Mouse (Mus musculus): ENCODE measurements around the gene Chst10. TPM values are rescaled to one million over a fixed set of nuclear protein-coding genes. Genes with fewer than 3 reads are reported as not detected.

The Chst10 gene
- polyA plus RNA-seq, 1 experiment, result 3.2 TPM

- TF ChIP-seq CTCF (IDR thresholded peaks at IDR 0.05; ENCODE audit: extremely low read depth, insufficient read depth, insufficient read length, insufficient replicate concordance), result no peak
- TF ChIP-seq POLR2A (IDR thresholded peaks at IDR 0.05; ENCODE audit: low read depth, low read length), result no peak
- Histone ChIP-seq H3K36me3 (ENCODE audit: control insufficient read depth, insufficient read depth, low read length) (peaks cover 2% of the 10 kb centered on the region), H3K4me1 (ENCODE audit: control insufficient read depth, insufficient read depth, insufficient read length) (no peaks in the 10 kb centered on the region), H3K27me3 (ENCODE audit: control insufficient read depth, insufficient read depth, low read length) (no peaks in the 10 kb centered on the region), H3K4me3 (ENCODE audit: extremely low read depth, insufficient read depth, insufficient read length) (no peak overlapping the region), H3K27ac (ENCODE audit: insufficient read depth, low read length) (no peak overlapping the region)
- DNase-seq (ENCODE audit: low read depth in 1 of 2, low spot score in 2 of 2), result no peak
- WGBS, result 96% methylated on average over 6 of the region's 6 CpGs
These were observed 26.1 kb downstream of the Chst10 start for GRCm38 (mm10) chr1:38871834-38872233.

DNA sequence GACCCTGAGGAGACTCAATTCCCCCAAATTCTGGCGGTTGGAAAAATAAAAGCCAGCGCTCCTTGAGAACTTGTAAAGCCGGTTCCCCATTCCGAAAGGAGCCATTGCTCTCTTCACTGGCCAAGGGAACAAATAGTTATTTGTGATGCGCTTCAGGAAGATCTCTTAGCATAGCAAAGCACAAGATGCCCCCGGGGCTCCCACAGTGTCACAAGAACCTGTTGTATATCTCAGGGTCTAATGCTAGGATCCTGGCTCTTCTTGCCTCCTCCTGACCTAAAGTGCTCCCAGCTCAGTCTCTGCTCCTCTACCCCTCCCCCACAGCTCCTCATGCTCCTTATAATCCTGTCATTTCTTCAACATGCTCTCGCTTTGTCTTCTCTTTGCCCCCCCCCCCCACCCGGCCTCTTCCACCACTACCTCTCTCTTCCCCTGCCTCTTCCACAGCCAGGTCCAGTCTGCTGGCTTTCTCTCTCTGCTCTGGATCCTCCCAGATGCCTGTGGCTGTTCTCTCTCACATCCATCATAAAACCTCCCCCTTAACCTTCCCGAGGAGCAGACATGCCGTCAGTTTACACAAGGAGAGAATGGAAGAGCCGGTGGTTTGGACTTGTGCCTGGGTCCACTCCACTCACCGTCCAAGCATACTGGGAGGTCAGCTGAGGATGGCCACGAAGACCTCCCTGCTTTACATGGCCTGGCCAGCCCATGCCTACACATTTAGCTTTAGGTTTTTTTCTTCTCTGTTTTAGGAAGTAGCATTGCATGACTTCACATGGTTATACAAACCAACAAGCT, 28.4 kb downstream of the Chst10 start:
- no peak for DNase-seq (ENCODE audit: low read depth in 1 of 2, low spot score in 2 of 2)
- H3K27ac ChIP-seq (ENCODE audit: insufficient read depth, low read length), result no peak overlapping the region
- TF ChIP-seq POLR2A (IDR thresholded peaks at IDR 0.05; ENCODE audit: low read depth, low read length) (no peak), CTCF (IDR thresholded peaks at IDR 0.05; ENCODE audit: extremely low read depth, insufficient read depth, insufficient read length, insufficient replicate concordance) (no peak)
- no peaks in the 10 kb centered on the region for H3K27me3 ChIP-seq (ENCODE audit: control insufficient read depth, insufficient read depth, low read length)
- no peak overlapping the region for H3K4me3 ChIP-seq (ENCODE audit: extremely low read depth, insufficient read depth, insufficient read length)
- 86% methylated on average over 13 of the region's 13 CpGs for WGBS
- peaks cover 2% of the 10 kb centered on the region for H3K36me3 ChIP-seq (ENCODE audit: control insufficient read depth, insufficient read depth, low read length)
- H3K4me1 ChIP-seq (ENCODE audit: control insufficient read depth, insufficient read depth, insufficient read length), result no peaks in the 10 kb centered on the region

- TF ChIP-seq POLR2A (IDR thresholded peaks at IDR 0.05; ENCODE audit: low read depth, low read length) (no peak), CTCF (IDR thresholded peaks at IDR 0.05; ENCODE audit: extremely low read depth, insufficient read depth, insufficient read length, insufficient replicate concordance) (no peak)
- Histone ChIP-seq H3K27ac (ENCODE audit: insufficient read depth, low read length) (no peak overlapping the region), H3K36me3 (ENCODE audit: control insufficient read depth, insufficient read depth, low read length) (peaks cover 2% of the 10 kb centered on the region), H3K4me3 (ENCODE audit: extremely low read depth, insufficient read depth, insufficient read length) (no peak overlapping the region), H3K4me1 (ENCODE audit: control insufficient read depth, insufficient read depth, insufficient read length) (no peaks in the 10 kb centered on the region), H3K27me3 (ENCODE audit: control insufficient read depth, insufficient read depth, low read length) (no peaks in the 10 kb centered on the region)
- 94% methylated on average over 5 of the region's 5 CpGs for WGBS
- DNase-seq (ENCODE audit: low read depth in 1 of 2, low spot score in 2 of 2), result no peak
These were observed 31.7 kb downstream of the Chst10 start for GRCm38 (mm10) chr1:38866242-38866641.

DNA sequence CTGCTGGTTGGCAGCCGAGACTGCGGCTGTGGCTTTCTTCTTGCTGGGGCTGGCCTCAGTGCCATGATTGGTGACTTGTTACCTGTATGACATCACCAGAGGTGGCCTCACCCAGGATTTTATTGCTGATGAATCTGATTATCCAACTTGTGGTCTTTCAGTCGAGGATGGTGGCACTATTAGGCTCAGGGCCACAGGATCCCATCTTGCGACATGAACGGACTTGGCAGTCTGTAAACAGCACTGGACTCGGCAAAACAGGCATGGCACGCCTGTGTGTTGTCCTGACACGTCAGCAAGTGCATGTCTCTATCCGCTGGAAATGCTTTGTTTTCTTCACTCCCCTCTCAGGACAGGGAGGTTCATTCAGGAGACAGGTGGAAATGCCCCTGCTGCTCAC, 33.6 kb downstream of the Chst10 start:
- H3K27me3 ChIP-seq (ENCODE audit: control insufficient read depth, insufficient read depth, low read length), result no peaks in the 10 kb centered on the region
- no peak for DNase-seq (ENCODE audit: low read depth in 1 of 2, low spot score in 2 of 2)
- WGBS, result 86% methylated on average over 9 of the region's 9 CpGs
- H3K27ac ChIP-seq (ENCODE audit: insufficient read depth, low read length), result no peak overlapping the region
- TF ChIP-seq CTCF (IDR thresholded peaks at IDR 0.05; ENCODE audit: extremely low read depth, insufficient read depth, insufficient read length, insufficient replicate concordance) (no peak), POLR2A (IDR thresholded peaks at IDR 0.05; ENCODE audit: low read depth, low read length) (no peak)
- no peaks in the 10 kb centered on the region for H3K36me3 ChIP-seq (ENCODE audit: control insufficient read depth, insufficient read depth, low read length)
- no peaks in the 10 kb centered on the region for H3K4me1 ChIP-seq (ENCODE audit: control insufficient read depth, insufficient read depth, insufficient read length)
- no peak overlapping the region for H3K4me3 ChIP-seq (ENCODE audit: extremely low read depth, insufficient read depth, insufficient read length)

GRCm38 (mm10) chr1:38862213-38862612, 35.7 kb downstream of the Chst10 start:
- no peaks in the 10 kb centered on the region for H3K36me3 ChIP-seq (ENCODE audit: control insufficient read depth, insufficient read depth, low read length)
- TF ChIP-seq POLR2A (IDR thresholded peaks at IDR 0.05; ENCODE audit: low read depth, low read length), result no peak
- peak; percentile 42; the same call in 1 of the 2 replicates for TF ChIP-seq CTCF (IDR thresholded peaks at IDR 0.05; ENCODE audit: extremely low read depth, insufficient read depth, insufficient read length, insufficient replicate concordance)
- H3K27me3 ChIP-seq (ENCODE audit: control insufficient read depth, insufficient read depth, low read length), result no peaks in the 10 kb centered on the region
- WGBS, result 29% methylated on average over 4 of the region's 4 CpGs
- no peak overlapping the region for H3K4me3 ChIP-seq (ENCODE audit: extremely low read depth, insufficient read depth, insufficient read length)
- no peak overlapping the region for H3K27ac ChIP-seq (ENCODE audit: insufficient read depth, low read length)
- peak in 1 of 2 experiments; percentile 25 for DNase-seq (ENCODE audit: low read depth in 1 of 2, low spot score in 2 of 2)
- H3K4me1 ChIP-seq (ENCODE audit: control insufficient read depth, insufficient read depth, insufficient read length), result no peaks in the 10 kb centered on the region

DNA sequence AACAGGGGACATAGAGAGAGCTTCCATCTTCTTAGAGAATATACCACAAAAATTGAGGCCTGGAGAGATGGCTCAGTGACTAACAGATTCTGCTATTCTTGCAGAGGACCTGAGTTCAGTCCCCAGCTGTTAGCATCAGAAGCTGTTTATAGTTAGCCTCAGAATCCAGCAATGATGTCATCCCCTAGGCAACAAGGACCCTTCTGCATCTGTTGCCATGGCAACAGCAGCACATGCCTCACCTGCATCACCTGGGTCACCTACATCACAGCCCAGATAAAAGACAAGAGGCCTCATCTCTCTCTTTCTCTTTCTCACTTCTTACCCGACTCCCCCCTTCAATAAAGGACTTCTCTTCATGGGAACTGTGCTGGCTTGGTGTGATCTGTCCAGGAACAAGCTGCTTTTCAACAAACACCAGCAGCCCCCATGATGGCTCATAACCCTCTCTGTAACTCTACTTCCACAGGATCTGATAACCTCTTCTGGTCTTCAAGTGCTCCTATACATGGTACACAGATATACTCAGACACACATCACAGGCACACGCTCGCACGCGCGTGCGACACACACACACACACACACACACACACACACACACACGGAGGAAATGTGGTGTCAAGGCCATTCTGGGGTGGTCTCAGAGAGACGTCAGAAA, 37.0 kb downstream of the Chst10 start:
- Histone ChIP-seq H3K4me1 (ENCODE audit: control insufficient read depth, insufficient read depth, insufficient read length) (no peaks in the 10 kb centered on the region), H3K27ac (ENCODE audit: insufficient read depth, low read length) (no peak overlapping the region), H3K36me3 (ENCODE audit: control insufficient read depth, insufficient read depth, low read length) (no peaks in the 10 kb centered on the region), H3K27me3 (ENCODE audit: control insufficient read depth, insufficient read depth, low read length) (no peaks in the 10 kb centered on the region), H3K4me3 (ENCODE audit: extremely low read depth, insufficient read depth, insufficient read length) (no peak overlapping the region)
- TF ChIP-seq CTCF (IDR thresholded peaks at IDR 0.05; ENCODE audit: extremely low read depth, insufficient read depth, insufficient read length, insufficient replicate concordance), result no peak
- no peak for TF ChIP-seq POLR2A (IDR thresholded peaks at IDR 0.05; ENCODE audit: low read depth, low read length)
- WGBS, result 81% methylated on average over 9 of the region's 9 CpGs
- no peak for DNase-seq (ENCODE audit: low read depth in 1 of 2, low spot score in 2 of 2)

GRCm38 (mm10) chr1:38860207-38860606, 37.8 kb downstream of the Chst10 start:
- WGBS, result 65% methylated on average over 5 of the region's 5 CpGs
- no peak for DNase-seq (ENCODE audit: low read depth in 1 of 2, low spot score in 2 of 2)
- no peak overlapping the region for H3K27ac ChIP-seq (ENCODE audit: insufficient read depth, low read length)
- H3K4me1 ChIP-seq (ENCODE audit: control insufficient read depth, insufficient read depth, insufficient read length), result no peaks in the 10 kb centered on the region
- no peak for TF ChIP-seq POLR2A (IDR thresholded peaks at IDR 0.05; ENCODE audit: low read depth, low read length)
- TF ChIP-seq CTCF (IDR thresholded peaks at IDR 0.05; ENCODE audit: extremely low read depth, insufficient read depth, insufficient read length, insufficient replicate concordance), result no peak
- H3K36me3 ChIP-seq (ENCODE audit: control insufficient read depth, insufficient read depth, low read length), result no peaks in the 10 kb centered on the region
- no peak overlapping the region for H3K4me3 ChIP-seq (ENCODE audit: extremely low read depth, insufficient read depth, insufficient read length)
- H3K27me3 ChIP-seq (ENCODE audit: control insufficient read depth, insufficient read depth, low read length), result no peaks in the 10 kb centered on the region

Data from spleen, adult 2 months (tissue).